Mouse (Mus musculus): Measurements from ENCODE around the gene Psmd2.

- TF ChIP-seq POLR2A (IDR thresholded peaks at IDR 0.05; ENCODE audit: low read depth, low read length) (no peak), CTCF (IDR thresholded peaks at IDR 0.05; ENCODE audit: borderline replicate concordance, insufficient read depth, low read length) (no peak)
Observed at GRCm38 (mm10) chr16:20712190-20712589, 60.7 kb downstream of the Psmd2 start.

Data from embryonic fibroblast, embryonic 13.5 days (primary cell).